Mouse (Mus musculus): ENCODE data around the gene Ap4e1. TPM values are rescaled to one million over a fixed set of nuclear protein-coding genes. Genes with fewer than 3 reads are reported as not detected.
"Not testable (repeated sequence)": the region's sequence is repeated elsewhere in the genome, so short reads cannot be mapped to it uniquely, and the experiment has no call there.

Ap4e1 gene
- polyA plus RNA-seq, 1 experiment, result 8.3 TPM

DNA sequence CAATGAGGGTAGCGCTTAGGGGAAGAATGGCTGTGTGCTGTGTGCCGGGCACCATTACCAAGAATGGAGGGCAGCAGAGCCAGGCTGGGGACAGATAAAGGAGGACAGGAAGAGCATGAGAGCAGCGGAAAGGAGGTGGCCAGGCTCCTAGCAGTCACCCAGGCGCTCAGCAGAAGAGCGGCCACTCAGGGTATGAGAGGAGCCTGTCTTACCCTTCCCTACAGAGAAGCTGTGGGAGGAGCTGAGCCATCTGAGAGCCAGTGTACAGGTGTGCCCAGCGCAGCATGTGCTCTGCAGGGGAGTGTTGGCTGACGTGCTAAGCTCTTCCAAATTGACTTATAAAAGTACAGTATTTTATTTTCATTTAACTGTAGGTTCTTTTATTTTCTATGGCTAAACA, 60.3 kb downstream of the Ap4e1 start:
- no peak overlapping the region for H3K4me3 ChIP-seq (replicated peaks; ENCODE audit: control insufficient read depth, low read depth, low read length)
- TF ChIP-seq CTCF (IDR thresholded peaks at IDR 0.05; ENCODE audit: control insufficient read depth, insufficient read depth, low read length) (no peak), POLR2A (IDR thresholded peaks at IDR 0.05; ENCODE audit: borderline replicate concordance, control insufficient read depth, low read depth, low read length) (no peak)
- H3K27ac ChIP-seq (ENCODE audit: control insufficient read depth, insufficient read depth, low read depth, low read length, poor library complexity), result no peak overlapping the region
- no peaks in the 10 kb centered on the region; the same call in 1 of the 2 replicates for H3K4me1 ChIP-seq (ENCODE audit: control insufficient read depth, insufficient read depth, low read length)
- WGBS, result 86% methylated on average over 7 of the region's 7 CpGs

DNA sequence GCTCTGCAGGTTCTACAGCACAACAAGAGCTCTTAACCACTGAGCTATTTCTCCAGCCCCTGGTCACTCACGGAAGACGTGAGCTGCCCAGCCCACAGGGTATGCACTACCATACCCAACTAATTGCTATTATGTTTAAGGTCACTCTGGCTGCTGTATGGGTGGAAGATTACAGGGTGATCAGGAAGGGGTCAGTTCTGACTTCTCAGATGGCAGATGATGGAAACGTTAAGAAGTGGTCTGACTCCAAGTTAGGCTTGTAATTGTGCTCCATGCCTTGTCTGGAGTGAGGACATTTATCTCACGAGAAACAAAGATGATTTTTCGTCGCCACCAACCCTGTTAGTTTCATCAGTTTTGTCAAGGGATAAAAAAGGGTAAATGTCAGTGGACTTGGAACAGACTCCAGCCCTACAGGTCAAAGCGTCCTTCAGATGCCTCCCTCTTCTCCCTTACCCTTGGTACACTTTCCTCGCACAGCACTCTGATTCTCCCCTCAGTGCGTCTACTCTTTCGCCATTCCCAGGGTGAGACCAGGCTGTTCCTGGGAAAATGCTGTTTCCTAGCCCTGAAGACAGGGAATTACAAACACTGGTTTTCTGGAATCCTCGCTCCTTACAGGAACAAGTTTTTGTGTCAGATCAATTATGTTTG, 61.4 kb downstream of the Ap4e1 start:
- no peak overlapping the region for H3K27ac ChIP-seq (ENCODE audit: control insufficient read depth, insufficient read depth, low read depth, low read length, poor library complexity)
- TF ChIP-seq CTCF (IDR thresholded peaks at IDR 0.05; ENCODE audit: control insufficient read depth, insufficient read depth, low read length) (no peak), POLR2A (IDR thresholded peaks at IDR 0.05; ENCODE audit: borderline replicate concordance, control insufficient read depth, low read depth, low read length) (no peak)
- H3K4me1 ChIP-seq (ENCODE audit: control insufficient read depth, insufficient read depth, low read length), result no peaks in the 10 kb centered on the region; the same call in 1 of the 2 replicates
- peak overlapping the region; percentile 43 for H3K4me3 ChIP-seq (replicated peaks; ENCODE audit: control insufficient read depth, low read depth, low read length)
- 26% methylated on average over 11 of the region's 11 CpGs for WGBS

DNA sequence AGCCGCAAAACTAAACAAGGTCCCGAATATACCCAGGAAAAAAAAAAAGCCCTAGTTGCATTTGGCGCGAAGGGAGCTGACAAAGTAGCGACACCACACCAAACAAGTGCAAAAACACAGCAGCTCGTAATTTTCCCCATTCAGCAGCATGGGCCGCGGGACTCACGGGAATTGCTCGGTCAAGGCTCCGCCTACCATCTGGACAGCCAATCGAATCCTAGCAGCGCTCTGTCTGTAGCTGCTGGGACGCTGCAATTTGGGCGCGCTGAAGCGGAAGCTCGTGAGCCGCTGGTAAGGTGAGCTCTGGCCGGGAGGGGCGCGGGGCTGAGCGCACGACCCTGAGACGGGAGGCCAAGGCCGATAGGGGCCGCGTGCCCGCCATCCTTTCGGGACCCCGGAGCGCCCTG, 61.9 kb downstream of the Ap4e1 start, which contains the start of gene Blvra:
Gene Blvra (plus strand): TSS at position 231 of the 407 bp plus-strand sequence.
- TF ChIP-seq POLR2A (IDR thresholded peaks at IDR 0.05; ENCODE audit: borderline replicate concordance, control insufficient read depth, low read depth, low read length) (peak; percentile 85), CTCF (IDR thresholded peaks at IDR 0.05; ENCODE audit: control insufficient read depth, insufficient read depth, low read length) (no peak)
- under 1% methylated on average over 32 of the region's 32 CpGs for WGBS

DNA sequence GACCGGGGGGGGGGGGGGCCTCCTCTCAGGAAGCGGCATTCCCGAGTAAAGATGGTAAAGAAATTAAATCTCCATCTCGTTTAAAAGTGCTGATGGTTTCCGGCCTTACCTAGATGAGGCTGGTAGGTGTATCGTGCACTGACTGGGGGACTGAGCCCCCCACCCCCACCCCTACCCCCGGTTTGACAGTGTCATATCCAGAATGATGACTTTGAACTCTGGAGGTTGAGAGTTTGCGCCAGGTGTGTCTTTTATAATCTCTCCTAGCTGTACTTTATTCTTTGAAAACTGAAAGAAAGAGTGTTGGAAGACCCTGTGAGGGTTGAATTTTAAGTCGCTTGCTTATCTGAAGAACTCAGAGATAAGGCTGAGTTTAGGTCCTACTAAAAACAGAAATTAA, 62.4 kb downstream of the Ap4e1 start:
- Histone ChIP-seq H3K27ac (ENCODE audit: control insufficient read depth, insufficient read depth, low read depth, low read length, poor library complexity) (peak overlapping the region; percentile 35; the same call in 1 of the 2 replicates), H3K4me3 (replicated peaks; ENCODE audit: control insufficient read depth, low read depth, low read length) (peak overlapping the region; percentile 64), H3K4me1 (ENCODE audit: control insufficient read depth, insufficient read depth, low read length) (no peaks in the 10 kb centered on the region; the same call in 1 of the 2 replicates)
- 4% methylated on average over 9 of the region's 9 CpGs for WGBS
- TF ChIP-seq CTCF (IDR thresholded peaks at IDR 0.05; ENCODE audit: control insufficient read depth, insufficient read depth, low read length) (no peak), POLR2A (IDR thresholded peaks at IDR 0.05; ENCODE audit: borderline replicate concordance, control insufficient read depth, low read depth, low read length) (no peak)

More for the DNA sequence above, 61.9 kb downstream of the Ap4e1 start, which contains the start of gene Blvra:
- peak within 1 kb of the TSS; percentile 35; the same call in 1 of the 2 replicates for H3K27ac ChIP-seq (ENCODE audit: control insufficient read depth, insufficient read depth, low read depth, low read length, poor library complexity)
- H3K4me3 ChIP-seq (replicated peaks; ENCODE audit: control insufficient read depth, low read depth, low read length), result peak within 1 kb of the TSS; percentile 64
- H3K4me1 ChIP-seq (ENCODE audit: control insufficient read depth, insufficient read depth, low read length), result no peaks in the 10 kb centered on the region; the same call in 1 of the 2 replicates

DNA sequence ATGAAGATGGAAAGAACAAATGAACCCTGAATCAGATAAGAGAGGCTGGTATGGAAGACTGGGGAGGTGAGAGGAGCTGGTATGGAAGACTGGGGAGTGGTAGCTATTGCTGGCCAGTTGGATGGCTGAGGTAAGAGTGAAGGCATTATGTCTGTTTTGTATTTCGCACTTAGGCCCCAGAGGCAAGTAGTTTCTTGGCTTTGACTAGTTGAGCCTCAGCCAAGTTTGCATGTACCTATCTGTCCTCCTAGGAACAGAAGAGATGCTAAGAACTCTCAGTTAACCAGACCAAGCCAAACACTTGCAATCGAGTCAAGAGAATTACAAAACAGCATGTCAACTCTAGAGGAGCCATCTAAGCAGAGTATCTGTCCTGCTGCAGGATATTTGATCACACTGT, 65.6 kb downstream of the Ap4e1 start:
- Histone ChIP-seq H3K27ac (ENCODE audit: control insufficient read depth, insufficient read depth, low read depth, low read length, poor library complexity) (no peak overlapping the region), H3K4me1 (ENCODE audit: control insufficient read depth, insufficient read depth, low read length) (no peaks in the 10 kb centered on the region; the same call in 1 of the 2 replicates), H3K4me3 (replicated peaks; ENCODE audit: control insufficient read depth, low read depth, low read length) (no peak overlapping the region)
- TF ChIP-seq POLR2A (IDR thresholded peaks at IDR 0.05; ENCODE audit: borderline replicate concordance, control insufficient read depth, low read depth, low read length) (no peak), CTCF (IDR thresholded peaks at IDR 0.05; ENCODE audit: control insufficient read depth, insufficient read depth, low read length) (no peak)
- 88% methylated on average over 2 of the region's 2 CpGs for WGBS

DNA sequence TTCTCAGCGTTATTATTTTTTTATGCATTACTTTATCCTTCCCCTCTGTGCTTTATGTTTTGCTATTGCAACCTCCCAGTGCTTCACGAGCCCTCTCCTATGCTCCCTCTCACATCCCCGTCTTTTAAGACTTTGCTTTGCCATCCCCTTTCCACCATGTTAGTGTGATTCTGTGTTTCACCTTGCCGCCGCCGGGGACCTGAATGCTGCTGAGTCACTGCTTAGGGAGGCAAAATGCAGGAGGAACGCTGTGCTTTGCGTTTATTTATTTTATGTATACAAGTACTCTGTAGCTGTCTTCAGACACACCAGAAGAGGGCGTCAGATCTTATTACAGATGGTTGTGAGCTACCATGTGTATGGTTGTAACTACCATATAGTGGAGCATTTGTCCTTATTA, 69.1 kb downstream of the Ap4e1 start:
- H3K4me1 ChIP-seq (ENCODE audit: control insufficient read depth, insufficient read depth, low read length), result peaks cover 2% of the 10 kb centered on the region; the same call in 1 of the 2 replicates
- no peak for TF ChIP-seq CTCF (IDR thresholded peaks at IDR 0.05; ENCODE audit: control insufficient read depth, insufficient read depth, low read length)
- no peak for TF ChIP-seq POLR2A (IDR thresholded peaks at IDR 0.05; ENCODE audit: borderline replicate concordance, control insufficient read depth, low read depth, low read length)
- no peak overlapping the region for H3K4me3 ChIP-seq (replicated peaks; ENCODE audit: control insufficient read depth, low read depth, low read length)
- no peak overlapping the region for H3K27ac ChIP-seq (ENCODE audit: control insufficient read depth, insufficient read depth, low read depth, low read length, poor library complexity)
- 86% methylated on average over 9 of the region's 9 CpGs for WGBS

DNA sequence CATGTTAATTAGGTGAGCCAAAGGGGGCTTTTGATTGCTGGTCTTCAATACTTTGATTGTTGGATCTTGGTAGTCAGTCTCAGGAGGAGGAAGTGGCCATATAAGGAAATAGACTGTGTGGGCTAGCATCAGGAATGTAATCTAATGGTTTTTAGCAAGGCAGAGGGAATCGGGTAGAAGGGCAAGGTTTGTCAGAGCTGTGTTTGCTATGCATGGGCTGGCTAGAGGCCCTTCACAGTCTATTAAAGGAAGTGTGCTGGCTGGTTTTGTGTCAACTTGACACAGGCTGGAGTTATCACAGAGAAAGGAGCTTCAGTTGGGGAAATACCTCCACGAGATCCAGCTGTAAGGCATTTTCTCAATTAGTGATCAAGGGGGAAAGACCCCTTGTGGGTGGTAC, 70.5 kb downstream of the Ap4e1 start:
- H3K4me1 ChIP-seq (ENCODE audit: control insufficient read depth, insufficient read depth, low read length); H3K27ac ChIP-seq (ENCODE audit: control insufficient read depth, insufficient read depth, low read depth, low read length, poor library complexity); H3K4me3 ChIP-seq (replicated peaks; ENCODE audit: control insufficient read depth, low read depth, low read length): not testable (repeated sequence)
- WGBS, result 46% methylated on average over 2 of the region's 2 CpGs

DNA sequence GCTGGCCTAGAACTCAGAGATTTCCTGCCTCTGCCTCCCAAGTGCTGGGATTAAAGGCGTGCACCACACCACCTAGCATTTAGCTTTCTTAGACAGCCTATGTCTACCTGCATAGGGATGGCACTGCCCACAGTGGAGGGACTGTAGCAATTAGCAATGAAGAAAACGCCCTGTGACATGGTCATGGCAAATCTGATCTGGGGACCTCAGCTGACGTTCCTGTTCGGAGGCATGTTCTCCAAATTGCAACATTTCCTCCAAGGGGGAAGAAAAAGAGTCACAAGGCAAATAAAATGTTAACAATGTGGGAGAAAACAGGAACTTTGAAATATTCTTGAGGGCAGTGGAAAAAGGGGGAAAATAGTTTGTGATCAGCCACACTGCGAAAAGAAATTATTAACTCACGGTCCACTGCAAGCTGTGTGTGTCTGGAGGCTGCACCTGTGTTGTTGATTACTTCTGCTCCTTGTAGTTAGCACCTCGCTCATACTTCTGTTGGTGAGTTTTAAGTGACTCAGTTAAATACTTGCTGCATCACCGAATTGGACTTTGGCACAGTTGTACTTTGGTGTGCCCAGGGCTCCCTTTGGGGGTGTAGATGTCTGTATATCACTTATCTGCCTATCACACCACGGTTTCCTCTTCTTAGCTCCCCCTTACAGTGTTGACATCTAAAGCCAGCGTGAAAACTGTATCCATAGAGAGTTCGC, 71.5 kb downstream of the Ap4e1 start:
- WGBS, result 42% methylated on average over 11 of the region's 11 CpGs
- TF ChIP-seq POLR2A (IDR thresholded peaks at IDR 0.05; ENCODE audit: borderline replicate concordance, control insufficient read depth, low read depth, low read length), result no peak
- H3K4me3 ChIP-seq (replicated peaks; ENCODE audit: control insufficient read depth, low read depth, low read length), result no peak overlapping the region
- peaks cover 2% of the 10 kb centered on the region; the same call in 1 of the 2 replicates for H3K4me1 ChIP-seq (ENCODE audit: control insufficient read depth, insufficient read depth, low read length)
- peak overlapping the region; percentile 61 for H3K27ac ChIP-seq (ENCODE audit: control insufficient read depth, insufficient read depth, low read depth, low read length, poor library complexity)

Measured in bone marrow, adult 2 months (tissue).